Mouse (Mus musculus) hindbrain, embryonic 11.5 days (tissue): Measurements from ENCODE around the gene Cd200r3. TPM values are rescaled to one million over a fixed set of nuclear protein-coding genes. Genes with fewer than 3 reads are reported as not detected.

Experiments used
- ATAC-seq: fragments of 200-750 bp; cut with Nextera tagmentation; 2 replicates; pipeline ENCODE4 v1.8.0; 2017; ENCODE audit warnings: mild to moderate bottlenecking, moderate TSS enrichment, moderate library complexity; ENCODE audit not compliant: low FRiP score
- DNase-seq: peaks from one replicate; pipeline ENCODE4 v3.0.0-alpha.2; 2015; ENCODE audit warnings: low spot score
- H3K27ac ChIP-seq: fragments of 300-500 bp; sonication (generic); 2 replicates; pipeline ENCODE4 v1.5.1; 2014; ENCODE audit warnings: mild to moderate bottlenecking, low read depth, low read length
- H3K27me3 ChIP-seq: fragments of 300-500 bp; sonication (generic); 2 replicates; pipeline ENCODE4 v1.6.1; 2014; ENCODE audit warnings: mild to moderate bottlenecking, low read length, moderate library complexity, mixed read lengths; ENCODE audit not compliant: control insufficient read depth, insufficient read depth
- H3K36me3 ChIP-seq: fragments of 300-500 bp; sonication (generic); 2 replicates; pipeline ENCODE4 v1.6.1; 2014; ENCODE audit warnings: mild to moderate bottlenecking, low read length, moderate library complexity, mixed read lengths; ENCODE audit not compliant: control insufficient read depth, insufficient read depth
- H3K4me1 ChIP-seq: fragments of 300-500 bp; sonication (generic); replicated peaks from 2 replicates; pipeline ENCODE4 v1.6.1; 2014; ENCODE audit warnings: low read length, mixed read lengths; ENCODE audit not compliant: control insufficient read depth, insufficient read depth
- H3K4me2 ChIP-seq: fragments of 300-500 bp; sonication (generic); replicated peaks from 2 replicates; pipeline ENCODE4 v1.6.1; 2014; ENCODE audit warnings: mild to moderate bottlenecking, low read depth, low read length
- H3K4me3 ChIP-seq: fragments of 300-500 bp; sonication (generic); 2 replicates; pipeline ENCODE4 v1.5.1; 2014; ENCODE audit warnings: low read depth, low read length
- H3K9ac ChIP-seq: fragments of 300-500 bp; sonication (generic); 2 replicates; pipeline ENCODE4 v1.6.1; 2014; ENCODE audit warnings: low read depth, low read length
- H3K9me3 ChIP-seq: fragments of 300-500 bp; sonication (generic); 2 replicates; pipeline ENCODE4 v1.6.1; 2016; ENCODE audit warnings: low read length; ENCODE audit not compliant: control insufficient read depth
- WGBS: fragments of 180-500 bp; shearing (Covaris S2); extraction: QIAGEN DNeasy Blood & Tissue Kit; methylation state at CpG from one replicate; pipeline ENCODE4 v1.1.7; 2014; 5-methylcytosine and 5-hydroxymethylcytosine counted together
- polyA plus RNA-seq: library from polyadenylated mRNA; unstranded; fragments of >200 nt; fragmentation: Nextera tagmentation; extraction: Ambion mirVana; gene quantifications from 2 replicates; pipeline ENCODE4 v1.2.1, GENCODE M21; 2014

Cd200r3 gene
- polyA plus RNA-seq, 1 experiment from 2014 or later = not detected

DNA sequence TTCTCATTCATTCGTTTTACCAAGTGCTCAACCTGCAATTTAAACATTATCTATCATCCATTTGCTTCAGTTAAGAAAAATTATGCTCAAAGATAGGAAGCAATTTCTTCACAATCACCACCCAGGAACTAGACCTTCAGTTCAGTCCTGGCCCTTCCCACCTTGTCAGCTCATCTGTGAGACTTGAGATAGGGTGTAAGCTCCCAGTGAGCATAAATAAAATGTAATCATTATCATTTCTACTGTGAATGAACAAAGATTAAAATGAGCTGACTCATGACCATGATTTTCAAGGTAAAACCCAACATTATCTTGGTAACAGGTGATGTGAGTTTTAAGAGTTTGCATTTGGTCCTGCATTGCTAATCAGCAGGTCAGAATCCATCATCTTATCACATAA, 76.6 kb downstream of the Cd200r3 start:
- Histone ChIP-seq H3K4me1 (no peaks in the 10 kb centered on the region), H3K9ac (no peak overlapping the region), H3K27me3 (no peaks in the 10 kb centered on the region), H3K4me3 (no peak overlapping the region), H3K9me3 (no peaks in the 10 kb centered on the region), H3K27ac (no peak overlapping the region), H3K4me2 (no peak overlapping the region), H3K36me3 (no peaks in the 10 kb centered on the region)
- 83% methylated on average over 1 of the region's 1 CpGs for WGBS
- DNase-seq = no peak
- no peak for ATAC-seq

DNA sequence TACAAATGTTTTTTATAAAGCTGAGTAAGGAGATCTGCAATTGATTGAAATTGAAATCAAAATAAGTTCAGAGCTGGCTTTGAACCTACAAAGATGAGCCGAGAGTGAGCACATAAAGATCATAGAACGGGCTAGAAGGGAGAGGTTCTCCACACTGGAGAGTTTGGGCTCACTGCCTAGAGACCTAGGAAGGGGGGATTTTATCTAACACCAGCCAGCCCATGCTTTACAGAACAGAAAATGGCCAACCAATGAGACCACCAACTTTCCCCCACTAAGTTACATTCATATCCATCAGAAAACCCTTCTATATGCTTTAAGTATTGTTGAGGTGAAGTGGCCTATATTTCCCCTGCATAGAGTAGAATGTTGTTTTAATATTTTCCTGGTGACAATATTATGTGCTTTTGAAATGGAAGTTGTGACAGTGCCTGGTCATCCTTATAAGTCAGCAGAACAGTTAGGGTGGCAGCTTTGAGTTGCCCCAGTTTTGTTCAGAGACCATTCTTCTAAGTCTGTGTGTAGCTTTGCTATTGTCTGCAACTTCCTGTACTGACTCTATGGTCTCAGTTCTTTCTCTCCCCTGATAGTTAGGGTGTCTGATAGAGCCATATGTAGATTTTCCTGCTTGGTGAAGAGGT, 77.3 kb downstream of the Cd200r3 start:
- ATAC-seq = no peak
- Histone ChIP-seq H3K36me3 (no peaks in the 10 kb centered on the region), H3K9me3 (no peaks in the 10 kb centered on the region), H3K4me3 (no peak overlapping the region), H3K27ac (no peak overlapping the region), H3K9ac (no peak overlapping the region), H3K4me2 (no peak overlapping the region), H3K27me3 (no peaks in the 10 kb centered on the region), H3K4me1 (no peaks in the 10 kb centered on the region)
- DNase-seq = no peak
- 88% methylated on average over 2 of the region's 2 CpGs for WGBS

DNA sequence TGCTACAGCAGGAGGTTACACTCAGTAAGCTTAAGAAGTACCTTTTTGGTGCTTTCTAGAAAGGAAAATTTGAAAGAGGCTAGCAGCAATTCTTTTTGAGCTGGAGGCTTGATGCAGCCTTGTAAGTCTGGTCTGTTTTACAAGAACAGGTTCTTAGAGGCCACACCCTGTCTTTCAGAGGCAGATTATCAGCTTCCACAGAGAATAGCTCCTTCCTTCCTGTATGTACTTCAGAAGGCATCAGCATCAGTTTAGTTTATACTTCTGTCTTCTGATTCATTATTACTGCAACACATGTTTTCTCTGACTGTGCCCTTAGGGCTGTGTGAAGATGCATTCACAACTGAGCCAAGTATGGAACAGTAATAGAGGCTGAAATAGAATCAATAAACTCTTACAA, 78.0 kb downstream of the Cd200r3 start:
- H3K36me3 ChIP-seq = no peaks in the 10 kb centered on the region
- no peak for ATAC-seq
- H3K4me1 ChIP-seq = no peaks in the 10 kb centered on the region
- H3K9me3 ChIP-seq = no peaks in the 10 kb centered on the region
- no peak for DNase-seq
- no peak overlapping the region for H3K4me2 ChIP-seq
- H3K4me3 ChIP-seq = no peak overlapping the region
- no peaks in the 10 kb centered on the region for H3K27me3 ChIP-seq
- H3K9ac ChIP-seq = no peak overlapping the region
- H3K27ac ChIP-seq = no peak overlapping the region

DNA sequence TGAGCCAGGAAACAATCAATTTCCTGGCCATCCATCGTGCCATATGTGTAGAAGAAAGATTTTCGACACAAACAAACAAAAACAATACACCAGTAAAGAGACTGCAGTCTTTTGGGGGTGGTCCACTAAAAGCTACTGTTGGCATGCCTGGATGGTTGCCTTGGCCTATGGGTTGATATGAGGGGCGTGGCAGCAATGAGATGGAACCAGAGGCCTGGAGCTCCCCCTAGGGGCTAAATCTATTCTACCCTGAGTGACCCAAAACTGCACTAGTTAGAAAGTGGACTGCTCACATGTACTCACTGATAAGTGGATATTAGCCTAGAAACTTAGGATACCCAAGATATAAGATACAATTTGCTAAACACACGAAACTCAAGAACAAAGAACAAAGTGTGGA, 80.4 kb downstream of the Cd200r3 start:
- no peak for ATAC-seq
- no peaks in the 10 kb centered on the region for H3K9me3 ChIP-seq

DNA sequence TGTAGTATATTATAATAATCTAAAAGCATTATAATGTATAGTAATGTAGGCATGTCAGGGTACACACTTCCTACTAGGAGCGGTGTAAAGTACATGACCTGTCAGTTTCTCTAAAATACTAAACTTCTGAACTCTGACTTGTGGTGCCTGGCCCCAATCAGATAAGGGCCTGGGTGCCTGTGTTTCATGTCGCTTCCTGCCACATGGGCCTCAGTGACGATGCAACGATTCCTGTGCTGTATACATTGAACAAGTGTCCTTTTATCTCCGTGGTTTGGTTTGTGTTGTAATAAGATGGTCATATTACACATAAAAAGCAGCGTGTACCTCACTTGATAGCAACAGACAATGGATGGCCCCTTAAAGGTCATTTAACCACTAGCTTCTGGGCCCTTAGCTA, 81.8 kb downstream of the Cd200r3 start:
- no peak for DNase-seq
- no peaks in the 10 kb centered on the region for H3K36me3 ChIP-seq
- H3K4me2 ChIP-seq = no peak overlapping the region
- no peaks in the 10 kb centered on the region for H3K4me1 ChIP-seq
- H3K9me3 ChIP-seq = no peaks in the 10 kb centered on the region
- no peak overlapping the region for H3K4me3 ChIP-seq
- H3K27me3 ChIP-seq = no peaks in the 10 kb centered on the region
- no peak for ATAC-seq
- WGBS = 78% methylated on average over 6 of the region's 6 CpGs
- no peak overlapping the region for H3K9ac ChIP-seq
- H3K27ac ChIP-seq = no peak overlapping the region

More for the DNA sequence above, 80.4 kb downstream of the Cd200r3 start:
- WGBS = 61% methylated on average over 4 of the region's 4 CpGs
- Histone ChIP-seq H3K9ac (no peak overlapping the region), H3K4me1 (no peaks in the 10 kb centered on the region), H3K36me3 (no peaks in the 10 kb centered on the region), H3K4me2 (no peak overlapping the region), H3K4me3 (no peak overlapping the region), H3K27ac (no peak overlapping the region), H3K27me3 (no peaks in the 10 kb centered on the region)
- DNase-seq = peak; percentile 46

DNA sequence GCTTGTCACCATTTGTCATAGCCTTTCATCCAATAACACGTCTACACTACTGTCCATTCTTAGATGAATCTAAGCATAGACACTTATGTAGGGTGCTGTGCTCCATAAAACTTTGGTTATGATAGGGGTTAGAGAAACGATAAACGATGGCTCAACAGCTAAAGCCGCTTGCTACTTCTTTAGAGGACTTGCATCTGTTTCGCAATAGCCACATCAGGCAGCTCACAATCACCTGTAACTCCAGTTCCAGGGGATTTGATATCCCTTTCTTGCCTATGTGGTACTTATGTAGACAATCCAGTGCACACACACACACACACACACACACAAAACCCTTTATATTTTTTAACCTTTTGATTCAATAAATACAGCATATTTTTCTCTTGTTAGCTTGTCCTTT, 85.6 kb downstream of the Cd200r3 start:
- WGBS = 97% methylated on average over 5 of the region's 5 CpGs
- H3K4me2 ChIP-seq = no peak overlapping the region
- H3K4me3 ChIP-seq = no peak overlapping the region
- H3K27me3 ChIP-seq = no peaks in the 10 kb centered on the region
- no peaks in the 10 kb centered on the region for H3K4me1 ChIP-seq
- no peak overlapping the region for H3K27ac ChIP-seq
- DNase-seq (no peak), ATAC-seq (no peak)
- no peaks in the 10 kb centered on the region for H3K36me3 ChIP-seq
- H3K9me3 ChIP-seq = no peaks in the 10 kb centered on the region
- H3K9ac ChIP-seq = no peak overlapping the region

DNA sequence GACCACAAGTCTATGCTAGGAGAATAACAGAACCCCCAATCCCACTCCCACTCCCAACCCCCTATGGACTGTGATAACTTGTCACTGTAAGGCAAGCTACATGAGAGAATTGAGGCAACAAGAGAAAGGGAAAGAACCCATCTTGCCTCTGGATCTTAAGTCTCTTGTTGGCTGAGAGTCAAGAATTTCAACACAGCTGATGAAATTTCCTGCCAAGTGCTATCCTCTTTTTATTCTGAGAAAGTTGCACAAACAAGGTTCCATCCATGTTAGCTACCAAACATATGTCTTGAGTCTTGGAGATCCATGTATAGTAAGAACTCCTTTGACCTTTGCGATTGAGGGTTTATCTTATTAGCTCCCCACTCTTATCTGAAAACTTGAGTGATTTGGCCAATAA, 86.0 kb downstream of the Cd200r3 start:
- Histone ChIP-seq H3K4me2 (no peak overlapping the region), H3K4me3 (no peak overlapping the region), H3K9ac (no peak overlapping the region), H3K36me3 (no peaks in the 10 kb centered on the region), H3K9me3 (no peaks in the 10 kb centered on the region), H3K27ac (no peak overlapping the region), H3K27me3 (no peaks in the 10 kb centered on the region), H3K4me1 (no peaks in the 10 kb centered on the region)
- no peak for ATAC-seq
- DNase-seq = no peak
- 95% methylated on average over 1 of the region's 1 CpGs for WGBS

DNA sequence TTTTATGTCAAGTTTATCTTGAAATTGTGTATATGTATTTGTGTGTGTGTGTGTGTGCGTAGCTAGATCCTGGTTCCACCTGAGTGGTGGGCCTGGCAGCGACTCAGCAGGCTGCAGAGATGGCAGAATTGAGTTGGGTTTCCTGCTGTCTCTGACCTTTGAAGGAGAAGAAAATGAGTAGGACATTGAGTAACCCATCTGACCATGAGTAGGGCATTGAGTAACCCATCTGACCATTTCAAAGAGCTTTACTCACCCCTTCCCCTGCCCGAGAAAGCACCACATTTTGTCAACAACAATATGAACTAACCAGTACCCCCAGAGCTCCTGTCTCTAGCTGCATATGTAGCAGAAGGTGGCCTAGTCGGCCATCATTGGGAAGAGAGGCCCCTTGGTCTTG, 86.6 kb downstream of the Cd200r3 start:
- H3K4me1 ChIP-seq = no peaks in the 10 kb centered on the region
- no peak for ATAC-seq
- H3K9me3 ChIP-seq = no peaks in the 10 kb centered on the region
- no peaks in the 10 kb centered on the region for H3K36me3 ChIP-seq
- no peak for DNase-seq
- H3K27ac ChIP-seq = no peak overlapping the region
- H3K27me3 ChIP-seq = no peaks in the 10 kb centered on the region
- no peak overlapping the region for H3K4me3 ChIP-seq
- H3K4me2 ChIP-seq = no peak overlapping the region
- WGBS = 90% methylated on average over 4 of the region's 4 CpGs
- H3K9ac ChIP-seq = no peak overlapping the region

DNA sequence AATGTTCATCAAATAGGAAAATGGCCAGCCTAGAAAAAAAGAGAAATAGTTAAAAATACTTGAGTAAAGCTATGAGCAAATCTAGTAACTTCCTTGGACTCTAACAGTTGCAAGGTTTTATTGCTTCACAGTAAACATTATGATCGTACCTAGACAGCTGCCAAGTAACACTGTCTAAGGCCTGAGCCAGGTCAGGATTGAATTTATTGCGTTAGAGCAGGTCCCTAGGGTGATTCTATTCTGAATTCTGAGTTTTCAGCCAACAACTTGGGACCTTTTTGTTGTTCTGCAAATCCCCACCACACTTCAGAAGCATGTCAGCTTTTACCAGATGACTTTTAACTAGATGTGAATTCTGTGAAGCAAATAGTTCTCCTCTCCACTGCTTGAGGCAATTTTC, 87.3 kb downstream of the Cd200r3 start:
- Histone ChIP-seq H3K9me3 (no peaks in the 10 kb centered on the region), H3K4me1 (no peaks in the 10 kb centered on the region), H3K4me2 (no peak overlapping the region), H3K4me3 (no peak overlapping the region), H3K27ac (no peak overlapping the region), H3K9ac (no peak overlapping the region), H3K36me3 (no peaks in the 10 kb centered on the region), H3K27me3 (no peaks in the 10 kb centered on the region)
- WGBS = 82% methylated on average over 2 of the region's 2 CpGs
- DNase-seq (no peak), ATAC-seq (no peak)
